Mouse (Mus musculus) kidney, adult 2 months (tissue): ENCODE data around the gene Lrrc75a.

Experiments used
- CTCF ChIP-seq: fragments of 200-500 bp; conservative IDR thresholded peaks from 2 replicates; pipeline ENCODE4 v1.5.1; 2011; ENCODE audit warnings: low read depth, mild to moderate bottlenecking, control low read depth, low read length, moderate library complexity, mixed read lengths; ENCODE audit not compliant: insufficient read depth, insufficient read length
- POLR2A ChIP-seq: fragments of 200-500 bp; IDR thresholded peaks from one replicate; pipeline ENCODE4 v1.6.1; 2011; ENCODE audit warnings: low read depth, low read length, control low read depth

DNA sequence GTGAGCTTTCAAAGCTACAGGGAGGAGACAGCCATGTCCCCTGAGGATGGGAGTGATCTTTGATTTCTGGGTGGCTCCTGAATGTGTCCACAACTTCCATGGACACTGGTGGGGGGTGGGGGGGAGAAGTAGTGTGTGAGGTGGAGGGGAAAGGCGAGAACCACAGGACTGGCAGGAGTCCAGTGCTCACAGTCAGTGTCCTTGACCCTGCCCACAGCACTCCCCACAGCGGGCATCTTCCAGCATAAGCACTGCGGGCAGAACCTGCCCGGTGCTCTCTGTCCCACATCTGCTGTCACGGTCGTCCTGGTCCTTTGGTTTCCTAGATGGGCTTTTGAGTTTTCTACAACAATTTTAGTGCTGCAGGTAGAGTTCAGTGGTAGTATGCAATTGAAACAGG, 10.5 kb downstream of the Lrrc75a start:
- TF ChIP-seq POLR2A: no peak
- no peak for TF ChIP-seq CTCF
